Mouse (Mus musculus): Measurements from ENCODE around the gene Nudt22. TPM values are rescaled to one million over a fixed set of nuclear protein-coding genes. Genes with fewer than 3 reads are reported as not detected.
"Not testable (repeated sequence)": the region's sequence is repeated elsewhere in the genome, so short reads cannot be mapped to it uniquely, and the experiment has no call there.

Gene Nudt22
- polyA plus RNA-seq, 1 experiment from 2014 or later, result 34.1 TPM

DNA sequence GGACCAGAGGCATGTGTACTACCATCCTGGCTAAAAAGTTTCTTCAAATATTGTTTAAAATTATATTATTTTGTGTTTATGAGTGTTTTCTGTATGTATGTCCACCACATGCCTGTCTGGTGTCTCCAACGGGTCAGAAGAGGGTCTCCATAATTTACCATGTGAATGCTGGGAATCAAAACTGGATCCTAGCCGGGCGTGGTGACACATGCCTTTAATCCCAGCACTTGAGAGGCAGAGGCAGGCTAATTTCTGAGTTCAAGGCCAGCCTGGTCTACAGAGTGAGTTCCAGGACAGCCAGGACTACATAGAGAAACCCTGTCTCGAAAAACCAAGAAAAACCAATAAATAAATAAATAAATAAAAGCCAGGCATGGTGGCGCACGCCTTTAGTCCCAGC, 4.8 kb downstream of the Nudt22 start:
- H3K9me3 ChIP-seq (replicated peaks; ENCODE audit: control insufficient read depth, low read length); H3K4me3 ChIP-seq (ENCODE audit: low read length); ATAC-seq (replicated peaks; ENCODE audit: extremely low read depth, insufficient read depth, low FRiP score); H3K27me3 ChIP-seq (ENCODE audit: control insufficient read depth, insufficient read depth, low read length); H3K4me2 ChIP-seq (ENCODE audit: low read depth, low read length); H3K36me3 ChIP-seq (ENCODE audit: control insufficient read depth, insufficient read depth); H3K27ac ChIP-seq (ENCODE audit: low read length); H3K9ac ChIP-seq (ENCODE audit: low read length): not testable (repeated sequence)
- WGBS, result 89% methylated on average over 6 of the region's 6 CpGs
- peaks cover 35% of the 10 kb centered on the region for H3K4me1 ChIP-seq (ENCODE audit: control insufficient read depth, insufficient read depth, low read length)

DNA sequence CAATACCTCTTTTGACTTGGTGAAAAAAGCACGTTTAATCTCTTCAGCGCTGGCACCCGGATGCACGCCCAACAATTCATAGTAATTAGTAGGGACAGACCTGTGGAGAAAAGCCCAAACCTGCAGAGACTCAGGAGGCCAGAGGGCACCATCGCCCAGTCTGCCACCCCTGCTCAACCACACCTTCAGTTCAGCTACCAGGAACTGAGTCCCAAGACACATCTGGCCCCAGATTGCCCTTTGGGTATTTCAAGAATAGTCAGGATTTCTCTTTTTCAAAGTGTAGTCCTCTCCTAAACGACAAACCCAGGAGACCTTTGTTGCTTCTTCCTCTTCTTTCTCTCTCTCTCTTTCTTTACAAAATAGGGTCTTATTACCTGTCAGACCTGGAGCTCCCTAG, 5.2 kb downstream of the Nudt22 start:
- H3K4me3 ChIP-seq (ENCODE audit: low read length), result no peak overlapping the region
- H3K4me1 ChIP-seq (ENCODE audit: control insufficient read depth, insufficient read depth, low read length), result peaks cover 40% of the 10 kb centered on the region
- H3K27ac ChIP-seq (ENCODE audit: low read length), result no peak overlapping the region
- 84% methylated on average over 6 of the region's 6 CpGs for WGBS
- no peak overlapping the region for H3K4me2 ChIP-seq (ENCODE audit: low read depth, low read length)
- ATAC-seq (replicated peaks; ENCODE audit: extremely low read depth, insufficient read depth, low FRiP score), result no peak
- no peaks in the 10 kb centered on the region for H3K27me3 ChIP-seq (ENCODE audit: control insufficient read depth, insufficient read depth, low read length)
- H3K36me3 ChIP-seq (ENCODE audit: control insufficient read depth, insufficient read depth), result no peaks in the 10 kb centered on the region
- H3K9ac ChIP-seq (ENCODE audit: low read length), result no peak overlapping the region
- no peaks in the 10 kb centered on the region for H3K9me3 ChIP-seq (replicated peaks; ENCODE audit: control insufficient read depth, low read length)

DNA sequence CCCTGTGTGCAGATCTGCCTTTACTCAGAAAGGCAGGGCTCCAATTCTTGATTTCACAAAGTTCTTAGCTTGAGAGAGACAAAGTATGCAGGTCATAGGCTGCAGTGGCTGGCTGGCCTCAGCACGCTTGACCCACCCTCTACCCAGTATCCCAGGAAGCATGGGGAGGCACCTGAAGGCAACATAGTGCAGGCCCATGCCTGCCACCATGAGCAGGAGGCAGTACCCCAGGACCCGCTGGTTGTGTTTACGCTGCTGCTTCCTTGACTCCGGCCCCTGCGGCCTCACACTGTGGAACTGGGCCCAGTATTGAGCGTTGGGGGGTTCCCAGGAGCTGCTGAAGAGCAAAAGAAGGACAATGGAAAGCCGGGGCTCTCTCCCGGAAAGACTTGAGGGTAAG, 6.7 kb downstream of the Nudt22 start:
- WGBS, result 87% methylated on average over 8 of the region's 8 CpGs
- H3K4me1 ChIP-seq (ENCODE audit: control insufficient read depth, insufficient read depth, low read length), result peaks cover 28% of the 10 kb centered on the region

DNA sequence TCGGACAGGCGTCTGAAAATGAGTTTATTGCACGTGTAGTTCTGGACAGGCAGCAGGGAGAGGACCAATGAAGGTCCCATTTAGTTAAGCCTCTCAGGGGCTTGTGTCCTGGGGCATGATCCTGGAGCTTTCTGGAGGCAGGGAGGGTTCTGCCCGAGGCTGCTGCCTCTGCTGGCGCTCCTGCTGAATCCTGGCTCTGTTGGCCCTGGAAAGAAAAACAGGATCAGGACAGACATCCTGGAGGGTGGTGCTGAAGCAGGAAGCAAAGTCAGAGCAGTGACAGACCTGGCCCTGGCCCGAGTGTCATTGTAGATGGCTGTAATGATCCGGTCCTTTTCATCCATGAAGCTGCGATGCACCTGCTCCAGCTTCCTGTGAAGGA, 8.0 kb downstream of the Nudt22 start:
- H3K4me2 ChIP-seq (ENCODE audit: low read depth, low read length), result peak overlapping the region; percentile 88
- H3K36me3 ChIP-seq (ENCODE audit: control insufficient read depth, insufficient read depth), result peaks cover 14% of the 10 kb centered on the region
- ATAC-seq (replicated peaks; ENCODE audit: extremely low read depth, insufficient read depth, low FRiP score), result no peak
- H3K9ac ChIP-seq (ENCODE audit: low read length), result peak overlapping the region; percentile 97
- WGBS, result 5% methylated on average over 8 of the region's 8 CpGs
- H3K27me3 ChIP-seq (ENCODE audit: control insufficient read depth, insufficient read depth, low read length), result no peaks in the 10 kb centered on the region
- H3K4me3 ChIP-seq (ENCODE audit: low read length), result peak overlapping the region; percentile 86
- H3K27ac ChIP-seq (ENCODE audit: low read length), result peak overlapping the region; percentile 99
- no peaks in the 10 kb centered on the region for H3K9me3 ChIP-seq (replicated peaks; ENCODE audit: control insufficient read depth, low read length)
- H3K4me1 ChIP-seq (ENCODE audit: control insufficient read depth, insufficient read depth, low read length), result peaks cover 23% of the 10 kb centered on the region

More for the DNA sequence above, 6.7 kb downstream of the Nudt22 start:
- Histone ChIP-seq H3K36me3 (ENCODE audit: control insufficient read depth, insufficient read depth) (peaks cover 5% of the 10 kb centered on the region; the same call in 1 of the 2 replicates), H3K9ac (ENCODE audit: low read length) (no peak overlapping the region), H3K27ac (ENCODE audit: low read length) (no peak overlapping the region), H3K4me2 (ENCODE audit: low read depth, low read length) (no peak overlapping the region), H3K27me3 (ENCODE audit: control insufficient read depth, insufficient read depth, low read length) (no peaks in the 10 kb centered on the region), H3K4me3 (ENCODE audit: low read length) (no peak overlapping the region), H3K9me3 (replicated peaks; ENCODE audit: control insufficient read depth, low read length) (no peaks in the 10 kb centered on the region)
- ATAC-seq (replicated peaks; ENCODE audit: extremely low read depth, insufficient read depth, low FRiP score), result no peak

DNA sequence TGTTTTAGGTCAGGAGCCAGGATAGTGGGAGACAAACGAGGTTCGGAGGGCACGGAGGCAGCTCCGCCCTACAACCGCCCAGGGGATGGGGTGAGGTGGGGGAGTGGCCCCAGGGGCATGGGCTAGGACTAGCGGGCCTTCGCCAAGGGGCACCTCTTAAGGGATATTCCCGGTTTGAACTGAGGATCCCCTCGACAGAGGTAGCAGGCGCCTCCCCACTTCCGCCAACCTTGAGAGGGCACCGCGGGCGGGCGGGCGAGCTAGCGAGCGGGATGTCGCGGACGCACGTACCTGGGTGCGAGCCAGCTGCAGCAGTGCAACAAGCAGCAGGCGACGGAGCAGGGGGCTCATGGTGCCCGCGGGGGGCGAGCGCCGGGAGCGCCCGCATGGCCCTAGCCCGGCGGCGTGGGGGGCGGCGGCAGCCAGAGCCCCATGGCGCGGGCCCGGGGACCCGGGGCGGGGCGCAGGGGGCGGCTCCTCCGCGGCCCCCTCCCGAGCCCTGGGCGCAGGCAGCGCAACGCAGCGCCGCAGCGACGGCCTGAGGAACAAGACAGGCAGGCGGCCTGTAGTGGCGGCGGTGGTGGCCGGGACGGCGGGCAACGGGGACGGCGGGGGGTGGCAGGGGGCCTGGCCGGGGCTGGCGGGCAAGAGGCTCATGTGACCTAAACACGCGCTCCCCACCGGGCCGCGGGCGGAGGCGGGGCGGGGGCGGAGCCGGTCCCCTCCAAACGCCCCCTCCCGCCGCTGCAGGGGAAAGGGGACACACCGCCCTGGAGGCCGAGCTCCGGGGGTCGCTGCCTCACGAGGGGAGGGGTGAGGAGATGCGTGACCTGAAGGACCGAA, 8.6 kb downstream of the Nudt22 start, which contains the start of gene Vegfb:
TSS of gene Vegfb (minus strand) at position 591 of the 843 bp plus-strand sequence.
- H3K9me3 ChIP-seq (replicated peaks; ENCODE audit: control insufficient read depth, low read length), result no peaks in the 10 kb centered on the region
- peak within 1 kb of the TSS; percentile 88 for H3K4me2 ChIP-seq (ENCODE audit: low read depth, low read length)
- H3K9ac ChIP-seq (ENCODE audit: low read length), result peak within 1 kb of the TSS; percentile 97
- peaks cover 21% of the 10 kb centered on the region for H3K36me3 ChIP-seq (ENCODE audit: control insufficient read depth, insufficient read depth)
- WGBS, result under 1% methylated on average over 76 of the region's 85 CpGs
- peak; percentile 69 for ATAC-seq (replicated peaks; ENCODE audit: extremely low read depth, insufficient read depth, low FRiP score)
- H3K4me1 ChIP-seq (ENCODE audit: control insufficient read depth, insufficient read depth, low read length), result peaks cover 22% of the 10 kb centered on the region
- peak within 1 kb of the TSS; percentile 99 for H3K27ac ChIP-seq (ENCODE audit: low read length)
- H3K27me3 ChIP-seq (ENCODE audit: control insufficient read depth, insufficient read depth, low read length), result no peaks in the 10 kb centered on the region
- H3K4me3 ChIP-seq (ENCODE audit: low read length), result peak within 1 kb of the TSS; percentile 86

DNA sequence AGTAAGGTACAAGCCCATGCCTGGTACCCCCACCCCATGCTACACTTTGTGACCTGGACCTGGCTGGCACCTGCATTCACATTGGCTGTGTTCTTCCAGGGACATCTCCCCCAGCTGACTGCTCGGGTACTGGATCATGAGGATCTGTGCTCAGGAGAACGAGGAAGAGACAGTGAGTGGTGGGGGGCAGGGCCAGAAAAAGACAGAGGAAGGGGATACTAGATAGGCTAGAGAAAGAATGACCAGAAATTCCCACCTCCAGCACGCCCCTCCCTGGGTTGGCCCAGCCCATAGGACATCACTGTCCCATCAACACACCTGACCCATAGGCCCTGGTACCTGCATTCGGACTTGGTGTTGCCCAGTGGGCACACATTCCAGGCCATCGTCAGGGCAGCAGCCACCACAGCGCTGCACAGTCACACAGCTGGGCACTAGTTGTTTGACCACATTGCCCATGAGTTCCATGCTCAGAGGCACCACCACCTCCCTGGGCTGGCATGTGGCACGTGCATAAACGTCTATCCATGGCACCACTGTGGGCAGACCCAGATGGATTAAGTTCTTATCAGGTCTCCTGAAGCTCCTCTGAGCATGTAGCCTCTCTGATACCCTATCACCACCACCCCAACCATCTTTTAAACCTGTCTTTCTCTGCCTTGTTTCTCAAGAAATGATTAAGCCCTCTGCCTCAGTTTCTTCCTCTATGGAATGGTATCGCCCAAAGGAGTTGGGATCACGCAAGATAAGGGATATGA, 9.8 kb downstream of the Nudt22 start:
- H3K27ac ChIP-seq (ENCODE audit: low read length), result peak overlapping the region; percentile 99
- no peaks in the 10 kb centered on the region for H3K9me3 ChIP-seq (replicated peaks; ENCODE audit: control insufficient read depth, low read length)
- H3K27me3 ChIP-seq (ENCODE audit: control insufficient read depth, insufficient read depth, low read length), result no peaks in the 10 kb centered on the region
- peak overlapping the region; percentile 86 for H3K4me3 ChIP-seq (ENCODE audit: low read length)
- peaks cover 21% of the 10 kb centered on the region for H3K4me1 ChIP-seq (ENCODE audit: control insufficient read depth, insufficient read depth, low read length)
- peak overlapping the region; percentile 97 for H3K9ac ChIP-seq (ENCODE audit: low read length)
- WGBS, result 52% methylated on average over 10 of the region's 10 CpGs
- peaks cover 24% of the 10 kb centered on the region for H3K36me3 ChIP-seq (ENCODE audit: control insufficient read depth, insufficient read depth)
- ATAC-seq (replicated peaks; ENCODE audit: extremely low read depth, insufficient read depth, low FRiP score), result no peak
- peak overlapping the region; percentile 88 for H3K4me2 ChIP-seq (ENCODE audit: low read depth, low read length)

DNA sequence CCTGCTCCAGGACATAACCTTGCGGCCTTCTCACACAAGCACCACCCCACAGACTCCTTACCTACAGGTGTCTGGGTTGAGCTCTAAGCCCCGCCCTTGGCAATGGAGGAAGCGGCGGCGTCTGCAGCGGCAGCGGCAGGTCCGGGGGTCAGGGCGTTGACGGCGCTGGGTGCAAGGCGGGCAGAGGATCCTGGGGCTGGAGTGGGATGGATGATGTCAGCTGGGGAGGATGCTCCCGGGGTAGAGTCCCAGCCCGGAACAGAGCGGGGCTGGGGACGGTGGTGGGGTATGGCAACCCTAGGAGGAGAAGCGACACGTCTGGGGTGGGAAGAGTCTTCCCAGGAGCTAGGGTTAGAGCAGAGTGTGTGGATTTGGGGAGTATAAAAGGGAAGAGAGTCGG, 10.6 kb downstream of the Nudt22 start:
- no peak for ATAC-seq (replicated peaks; ENCODE audit: extremely low read depth, insufficient read depth, low FRiP score)
- peaks cover 24% of the 10 kb centered on the region for H3K4me1 ChIP-seq (ENCODE audit: control insufficient read depth, insufficient read depth, low read length)
- H3K27me3 ChIP-seq (ENCODE audit: control insufficient read depth, insufficient read depth, low read length), result no peaks in the 10 kb centered on the region
- H3K27ac ChIP-seq (ENCODE audit: low read length), result no peak overlapping the region
- H3K9me3 ChIP-seq (replicated peaks; ENCODE audit: control insufficient read depth, low read length), result no peaks in the 10 kb centered on the region
- H3K9ac ChIP-seq (ENCODE audit: low read length), result no peak overlapping the region
- no peak overlapping the region for H3K4me3 ChIP-seq (ENCODE audit: low read length)
- no peak overlapping the region for H3K4me2 ChIP-seq (ENCODE audit: low read depth, low read length)
- peaks cover 24% of the 10 kb centered on the region for H3K36me3 ChIP-seq (ENCODE audit: control insufficient read depth, insufficient read depth)
- 80% methylated on average over 19 of the region's 19 CpGs for WGBS

DNA sequence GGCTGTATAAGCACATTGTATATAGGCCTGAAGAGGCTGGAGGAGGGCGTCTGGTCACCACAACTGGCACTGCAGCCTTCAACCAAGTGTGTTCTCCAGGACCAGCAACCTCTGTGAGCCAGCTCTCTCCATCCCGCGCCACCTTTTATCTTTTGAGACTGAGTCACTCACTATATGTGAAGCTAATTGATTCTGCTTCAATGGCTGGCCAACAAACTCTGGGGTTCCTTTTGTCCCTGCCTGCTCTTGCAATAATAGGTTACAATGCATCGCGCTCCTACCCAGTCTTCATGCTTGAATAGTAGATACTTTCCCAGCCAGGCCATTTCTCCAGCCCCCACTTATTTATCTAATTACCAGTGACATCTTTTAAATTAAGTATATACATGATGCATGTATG, 12.3 kb downstream of the Nudt22 start:
- Histone ChIP-seq H3K4me1 (ENCODE audit: control insufficient read depth, insufficient read depth, low read length) (peaks cover 31% of the 10 kb centered on the region), H3K9ac (ENCODE audit: low read length) (no peak overlapping the region), H3K4me2 (ENCODE audit: low read depth, low read length) (no peak overlapping the region), H3K36me3 (ENCODE audit: control insufficient read depth, insufficient read depth) (peaks cover 25% of the 10 kb centered on the region), H3K27me3 (ENCODE audit: control insufficient read depth, insufficient read depth, low read length) (no peaks in the 10 kb centered on the region), H3K27ac (ENCODE audit: low read length) (no peak overlapping the region), H3K4me3 (ENCODE audit: low read length) (no peak overlapping the region), H3K9me3 (replicated peaks; ENCODE audit: control insufficient read depth, low read length) (no peaks in the 10 kb centered on the region)
- no peak for ATAC-seq (replicated peaks; ENCODE audit: extremely low read depth, insufficient read depth, low FRiP score)
- WGBS, result 97% methylated on average over 5 of the region's 5 CpGs

DNA sequence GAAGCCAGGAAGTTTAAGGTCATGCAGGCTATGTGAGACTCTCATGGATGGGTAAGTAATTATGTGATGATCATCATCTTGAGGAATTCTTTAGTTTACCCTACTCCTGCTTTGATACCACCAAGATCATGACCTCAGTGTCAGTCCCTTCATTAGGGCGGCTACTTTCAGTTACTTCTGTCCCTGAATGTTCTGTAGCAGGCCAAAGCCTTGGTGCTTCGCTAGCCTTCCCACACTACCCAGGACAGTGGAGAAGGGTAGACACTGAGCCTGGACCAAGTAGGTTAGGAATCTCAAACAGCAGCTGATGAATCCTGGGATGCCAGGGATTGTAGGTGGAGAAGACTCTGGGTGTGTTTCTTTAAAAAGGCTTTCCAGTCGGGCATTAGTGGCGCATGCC, 14.5 kb downstream of the Nudt22 start:
- H3K4me1 ChIP-seq (ENCODE audit: control insufficient read depth, insufficient read depth, low read length), result peaks cover 39% of the 10 kb centered on the region
- peaks cover 41% of the 10 kb centered on the region for H3K36me3 ChIP-seq (ENCODE audit: control insufficient read depth, insufficient read depth)

More for the DNA sequence above, 14.5 kb downstream of the Nudt22 start:
- Histone ChIP-seq H3K27me3 (ENCODE audit: control insufficient read depth, insufficient read depth, low read length) (no peaks in the 10 kb centered on the region), H3K27ac (ENCODE audit: low read length) (peak overlapping the region; percentile 98), H3K4me2 (ENCODE audit: low read depth, low read length) (peak overlapping the region; percentile 85), H3K9ac (ENCODE audit: low read length) (no peak overlapping the region), H3K4me3 (ENCODE audit: low read length) (no peak overlapping the region), H3K9me3 (replicated peaks; ENCODE audit: control insufficient read depth, low read length) (no peaks in the 10 kb centered on the region)
- WGBS, result 80% methylated on average over 4 of the region's 4 CpGs
- ATAC-seq (replicated peaks; ENCODE audit: extremely low read depth, insufficient read depth, low FRiP score), result no peak
